Mouse (Mus musculus) liver, embryonic 14.5 days (tissue): ENCODE measurements around the gene Rasgrp4. TPM values are rescaled to one million over a fixed set of nuclear protein-coding genes. Genes with fewer than 3 reads are reported as not detected.

Experiments
- ATAC-seq: fragments of 200-750 bp; cut with Nextera tagmentation; 2 replicates; pipeline ENCODE4 v1.8.0; 2017; ENCODE audit warnings: moderate number of reproducible peaks, mild to moderate bottlenecking, moderate library complexity; ENCODE audit not compliant: insufficient read depth
- DNase-seq, 3 experiments: peaks; one replicate each; pipeline ENCODE4 v3.0.0-alpha.2; 2012 to 2013; ENCODE audit warnings: low read depth in 3 of 3, low spot score in 3 of 3
- H3K27ac ChIP-seq: fragments of 300-500 bp; sonication (generic); 2 replicates; pipeline ENCODE4 v1.5.1; 2014; ENCODE audit warnings: moderate library complexity, mild to moderate bottlenecking, control low read depth, inconsistent platforms
- H3K27me3 ChIP-seq: fragments of 300-500 bp; sonication (generic); 2 replicates; pipeline ENCODE4 v1.6.1; 2014; ENCODE audit warnings: mild to moderate bottlenecking, low read length, moderate library complexity; ENCODE audit not compliant: control insufficient read depth, insufficient read depth
- H3K36me3 ChIP-seq: fragments of 300-500 bp; sonication (generic); replicated peaks from 2 replicates; pipeline ENCODE4 v1.6.1; 2014; ENCODE audit warnings: low read depth; ENCODE audit not compliant: control insufficient read depth, insufficient read depth
- H3K4me1 ChIP-seq, 2 experiments: fragments of 200-500 bp in 1 of 2; fragments of 300-500 bp in 1 of 2; sonication (generic) in 1 of 2; replicated peaks; 2 replicates each; pipeline ENCODE4 v1.6.1; 2012 to 2014; ENCODE audit warnings: antibody characterized with exemption in 1 of 2, inconsistent platforms in 1 of 2, low read length in 1 of 2; ENCODE audit not compliant: control insufficient read depth in 2 of 2, insufficient read depth in 2 of 2
- H3K4me2 ChIP-seq: fragments of 300-500 bp; sonication (generic); 2 replicates; pipeline ENCODE4 v1.6.1; 2014; ENCODE audit warnings: low read depth, mild to moderate bottlenecking, control low read depth, moderate library complexity
- H3K4me3 ChIP-seq, 2 experiments: fragments of 200-500 bp in 1 of 2; fragments of 300-500 bp in 1 of 2; sonication (generic) in 1 of 2; 2 replicates each; pipeline ENCODE4 v1.5.1; 2012 to 2014; ENCODE audit warnings: low read depth in 2 of 2, low read length in 2 of 2, mild to moderate bottlenecking in 2 of 2, control low read depth in 1 of 2, inconsistent platforms in 1 of 2, moderate library complexity in 1 of 2; ENCODE audit not compliant: insufficient read depth in 1 of 2
- H3K9ac ChIP-seq: fragments of 300-500 bp; sonication (generic); replicated peaks from 2 replicates; pipeline ENCODE4 v1.6.1; 2014; ENCODE audit warnings: mild to moderate bottlenecking, control low read depth, moderate library complexity
- H3K9me3 ChIP-seq: fragments of 300-500 bp; sonication (generic); 2 replicates; pipeline ENCODE4 v1.6.1; 2016; ENCODE audit warnings: low read length, mixed read lengths; ENCODE audit not compliant: control insufficient read depth
- CTCF ChIP-seq: IDR thresholded peaks from 2 replicates; pipeline ENCODE4 v1.5.1; 2016; ENCODE audit warnings: antibody characterized with exemption, low read depth, control low read depth
- EP300 ChIP-seq: IDR thresholded peaks from 2 replicates; pipeline ENCODE4 v1.6.1; 2016; ENCODE audit warnings: antibody characterized with exemption, low read depth
- WGBS: fragments of 180-500 bp; shearing (Covaris S2); extraction: QIAGEN DNeasy Blood & Tissue Kit; methylation state at CpG from one replicate; pipeline ENCODE4 v1.1.7; 2014; ENCODE audit not compliant: insufficient replicate concordance; 5-methylcytosine and 5-hydroxymethylcytosine counted together
- polyA plus RNA-seq, 2 experiments: library from polyadenylated mRNA; depleted of rRNA in 1 of 2; stranded (reverse) in 1 of 2; unstranded in 1 of 2; fragments of >200 nt; fragmentation: Nextera tagmentation in 1 of 2; extraction: Ambion mirVana in 1 of 2; gene quantifications; 2 replicates each; pipeline versions ENCODE4 v1.2.1 to v1.2.3; 2012 to 2014

The Rasgrp4 gene
- polyA plus RNA-seq, 2 experiments = 0.39 to 0.96 TPM

DNA sequence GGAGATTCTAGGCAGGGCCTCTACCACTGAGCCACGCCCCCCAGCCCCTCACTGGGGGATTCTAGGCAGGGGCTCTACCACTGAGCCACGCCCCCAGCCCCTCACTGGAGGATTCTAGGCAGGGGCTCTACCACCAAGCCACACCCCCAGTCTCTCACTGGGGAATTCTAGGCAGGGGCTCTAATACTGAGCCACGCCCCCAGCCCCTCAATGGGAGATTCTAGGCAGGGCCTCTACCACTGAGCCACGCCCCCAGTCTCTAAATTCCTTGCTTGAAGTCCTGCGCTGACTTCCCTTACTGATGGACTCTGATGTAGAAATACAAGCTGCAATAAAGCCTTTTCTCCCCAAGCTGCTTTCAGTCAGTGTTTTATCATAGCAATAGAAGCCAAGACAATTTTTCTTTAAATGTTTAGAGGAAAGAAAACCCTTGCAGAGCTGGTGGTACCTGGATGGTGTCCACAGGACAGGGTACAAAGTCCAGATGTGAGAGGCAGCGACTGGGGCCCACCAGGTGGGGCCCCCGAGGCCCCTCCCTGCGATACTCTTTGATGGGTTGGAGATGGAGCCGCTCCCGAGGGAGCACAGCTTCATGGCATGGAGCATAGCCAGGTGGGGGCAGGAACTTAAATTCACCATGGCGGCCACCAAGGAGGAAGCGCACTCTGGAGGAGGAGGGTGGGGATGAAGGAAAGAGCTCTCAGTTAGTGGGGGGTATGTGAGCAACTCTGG, 33.2 kb upstream of the Rasgrp4 start:
- TF ChIP-seq CTCF = no peak
- no peak for TF ChIP-seq EP300
- no peaks in the 10 kb centered on the region for H3K9me3 ChIP-seq
- ATAC-seq (no peak), DNase-seq (no peak)
- no peak overlapping the region for H3K4me2 ChIP-seq
- 66% methylated on average over 12 of the region's 12 CpGs for WGBS
- no peak overlapping the region for H3K4me3 ChIP-seq
- H3K27me3 ChIP-seq = no peaks in the 10 kb centered on the region
- H3K4me1 ChIP-seq = no peaks in the 10 kb centered on the region
- no peaks in the 10 kb centered on the region for H3K36me3 ChIP-seq
- H3K27ac ChIP-seq = no peak overlapping the region
- H3K9ac ChIP-seq = no peak overlapping the region

- ATAC-seq = no peak
- no peak for DNase-seq
- no peak overlapping the region for H3K4me2 ChIP-seq
Measured at GRCm38 (mm10) chr7:29108992-29109955, 25.4 kb upstream of the Rasgrp4 start.

GRCm38 (mm10) chr7:29118142-29118851, 16.4 kb upstream of the Rasgrp4 start:
- no peak for TF ChIP-seq EP300
- no peak for TF ChIP-seq CTCF
- WGBS = 23% methylated on average over 18 of the region's 18 CpGs
- no peaks in the 10 kb centered on the region for H3K27me3 ChIP-seq
- H3K9me3 ChIP-seq = no peaks in the 10 kb centered on the region
- H3K27ac ChIP-seq = no peak overlapping the region
- DNase-seq (no peak), ATAC-seq (no peak)
- no peaks in the 10 kb centered on the region for H3K36me3 ChIP-seq
- H3K4me3 ChIP-seq = no peak overlapping the region
- H3K9ac ChIP-seq = no peak overlapping the region
- no peaks in the 10 kb centered on the region for H3K4me1 ChIP-seq
- no peak overlapping the region for H3K4me2 ChIP-seq

More at GRCm38 (mm10) chr7:29108992-29109955, 25.4 kb upstream of the Rasgrp4 start:
- Histone ChIP-seq H3K9me3 (no peaks in the 10 kb centered on the region), H3K4me1 (no peaks in the 10 kb centered on the region), H3K27ac (no peak overlapping the region), H3K36me3 (no peaks in the 10 kb centered on the region), H3K4me3 (no peak overlapping the region), H3K9ac (no peak overlapping the region), H3K27me3 (no peaks in the 10 kb centered on the region)
- WGBS = 34% methylated on average over 38 of the region's 38 CpGs
- TF ChIP-seq CTCF (no peak), EP300 (no peak)

DNA sequence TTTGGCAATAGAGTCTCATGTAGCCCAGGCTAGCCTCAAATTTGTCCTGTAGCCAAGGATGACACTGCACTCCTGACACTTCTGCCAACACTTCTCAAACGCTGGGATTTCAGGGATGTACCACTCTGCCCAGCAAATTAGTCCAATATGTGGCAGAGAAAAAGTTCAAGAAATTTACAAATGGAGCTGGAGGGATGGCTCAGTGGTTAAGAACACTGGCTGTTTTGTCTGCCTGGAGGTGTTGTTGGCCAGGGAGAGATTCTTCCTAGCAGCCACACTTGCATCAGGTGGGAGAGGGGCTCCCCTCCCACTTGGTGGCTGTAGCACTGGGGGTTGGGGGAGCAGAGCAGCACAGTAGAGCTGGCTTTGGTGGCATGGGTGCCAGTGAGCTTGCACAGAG, 15.1 kb upstream of the Rasgrp4 start:
- 44% methylated on average over 1 of the region's 1 CpGs for WGBS
- ATAC-seq (no peak), DNase-seq (no peak)
- Histone ChIP-seq H3K9me3 (no peaks in the 10 kb centered on the region), H3K36me3 (no peaks in the 10 kb centered on the region), H3K27ac (no peak overlapping the region), H3K4me2 (no peak overlapping the region), H3K27me3 (no peaks in the 10 kb centered on the region; the same call in 1 of the 2 replicates), H3K4me3 (no peak overlapping the region), H3K4me1 (no peaks in the 10 kb centered on the region; a peak in 1 of 4 replicates), H3K9ac (no peak overlapping the region)
- TF ChIP-seq EP300 = no peak
- no peak for TF ChIP-seq CTCF
